Comparison of ENCODE assay signal across 15 mouse cellular contexts in genomic region chr2:160735706-160736310, GRCm38 (mm10). TPM values are rescaled to one million over a fixed set of nuclear protein-coding genes. Genes with fewer than 3 reads are reported as not detected.
DNase-seq lines count a peak whose midpoint lies in the region; ATAC-seq and TF ChIP-seq lines count a peak whose summit lies in the region.
"Had no signal": no experiment of that assay in that cellular context is flagged by ENCODE, and none has a peak within 500 bp of the region (broad histone marks: within the 10 kb centered on the region; RNA-seq: fewer than 3 reads in every experiment).

No protein-coding gene starts in this region.

- peaks cover 78% of the 10 kb centered on the region for H3K4me1 ChIP-seq in forebrain, embryonic 13.5 days
- H3K4me1 ChIP-seq in forebrain, embryonic 10.5 days: peaks cover 69% of the 10 kb centered on the region
- H3K4me1 ChIP-seq in heart, postnatal 0 days (ENCODE audit: control insufficient read depth, insufficient read depth): peaks cover 83% of the 10 kb centered on the region
- peaks cover 87% of the 10 kb centered on the region for H3K4me1 ChIP-seq in neural tube, embryonic 13.5 days (replicated peaks)
- peaks cover 48% of the 10 kb centered on the region for H3K4me1 ChIP-seq in forebrain, embryonic 14.5 days (ENCODE audit: control insufficient read depth, insufficient read depth, low read length)

- H3K9ac ChIP-seq in forebrain, embryonic 13.5 days: no peak overlapping the region
- no peak overlapping the region for H3K9ac ChIP-seq in heart, postnatal 0 days (replicated peaks; ENCODE audit: low read depth, low read length)
- H3K9ac ChIP-seq in neural tube, embryonic 13.5 days: no peak overlapping the region
- no peak overlapping the region for H3K9ac ChIP-seq in forebrain, embryonic 14.5 days (ENCODE audit: low read length)
- H3K9ac ChIP-seq: liver, embryonic 15.5 days; stomach, embryonic 15.5 days had no signal

- 0 out of 2 replicates have a peak overlapping the region, but pooled peaks have one; percentile 5 for H3K4me2 ChIP-seq in forebrain, embryonic 13.5 days
- no peak overlapping the region for H3K4me2 ChIP-seq in heart, postnatal 0 days (ENCODE audit: low read depth, low read length)
- no peak overlapping the region for H3K4me2 ChIP-seq in neural tube, embryonic 13.5 days
- H3K4me2 ChIP-seq in forebrain, embryonic 14.5 days (ENCODE audit: low read length): no peak overlapping the region
- H3K4me2 ChIP-seq: liver, embryonic 15.5 days; stomach, embryonic 15.5 days had no signal

- peaks cover 49% of the 10 kb centered on the region for H3K36me3 ChIP-seq in forebrain, embryonic 13.5 days (ENCODE audit: poor library complexity, severe bottlenecking)
- peaks cover 72% of the 10 kb centered on the region for H3K36me3 ChIP-seq in forebrain, embryonic 10.5 days (replicated peaks)
- peaks cover 9% of the 10 kb centered on the region; the same call in 1 of the 2 replicates for H3K36me3 ChIP-seq in heart, postnatal 0 days (replicated peaks; ENCODE audit: control insufficient read depth, insufficient read depth, low read length)
- peaks cover 60% of the 10 kb centered on the region for H3K36me3 ChIP-seq in neural tube, embryonic 13.5 days
- H3K36me3 ChIP-seq in forebrain, embryonic 14.5 days (ENCODE audit: control insufficient read depth, insufficient read depth, low read length): peaks cover 38% of the 10 kb centered on the region
- H3K36me3 ChIP-seq: liver, embryonic 15.5 days had no signal

- H3K9me3 ChIP-seq in forebrain, embryonic 13.5 days (replicated peaks): no peaks in the 10 kb centered on the region
- H3K9me3 ChIP-seq in forebrain, embryonic 10.5 days: no peaks in the 10 kb centered on the region
- no peaks in the 10 kb centered on the region for H3K9me3 ChIP-seq in heart, postnatal 0 days (replicated peaks; ENCODE audit: control insufficient read depth, low read length)
- H3K9me3 ChIP-seq in neural tube, embryonic 13.5 days: no peaks in the 10 kb centered on the region
- no peaks in the 10 kb centered on the region for H3K9me3 ChIP-seq in forebrain, embryonic 14.5 days (replicated peaks; ENCODE audit: control insufficient read depth, low read length)
- H3K9me3 ChIP-seq: embryonic facial prominence, embryonic 10.5 days; limb, embryonic 10.5 days; liver, embryonic 15.5 days; stomach, embryonic 15.5 days had no signal

- intact Hi-C loops in heart, postnatal 10 days (cut with DNase I): no loop called here

- 97% methylated on average over 5 of the region's 5 CpGs for WGBS in forebrain, embryonic 13.5 days
- 91% methylated on average over 5 of the region's 5 CpGs for WGBS in forebrain, embryonic 10.5 days
- WGBS in heart, postnatal 0 days: 38% methylated on average over 5 of the region's 5 CpGs
- WGBS in neural tube, embryonic 13.5 days: 92% methylated on average over 5 of the region's 5 CpGs
- WGBS in forebrain, embryonic 14.5 days: 95% methylated on average over 5 of the region's 5 CpGs

- TF ChIP-seq CTCF in heart, postnatal 0 days (IDR thresholded peaks at IDR 0.05; ENCODE audit: low read depth): no peak

- no peak for DNase-seq in forebrain, embryonic 10.5 days (ENCODE audit: extremely low spot score, low spot score)
- no peak for DNase-seq in heart, postnatal 0 days (ENCODE audit: low spot score)
- DNase-seq in heart, postnatal 10 days: no peak
- no peak for DNase-seq in neural tube, embryonic 10.5 days (ENCODE audit: extremely low spot score, low spot score)
- no peak for DNase-seq in forebrain, embryonic 14.5 days (ENCODE audit: low spot score)
- DNase-seq: adrenal gland, adult 2 months; cerebellum, adult 9-10 months; right cerebral cortex, postnatal 14 days had no signal

- TF ChIP-seq EP300 in heart, postnatal 0 days (IDR thresholded peaks at IDR 0.05; ENCODE audit: low read depth): no peak

- H3K27me3 ChIP-seq in forebrain, embryonic 13.5 days: no peaks in the 10 kb centered on the region
- H3K27me3 ChIP-seq in forebrain, embryonic 10.5 days (ENCODE audit: poor library complexity, severe bottlenecking): no peaks in the 10 kb centered on the region
- H3K27me3 ChIP-seq in heart, postnatal 0 days (ENCODE audit: control insufficient read depth, insufficient read depth, low read length): no peaks in the 10 kb centered on the region
- no peaks in the 10 kb centered on the region for H3K27me3 ChIP-seq in neural tube, embryonic 13.5 days
- no peaks in the 10 kb centered on the region for H3K27me3 ChIP-seq in forebrain, embryonic 14.5 days (replicated peaks; ENCODE audit: control insufficient read depth, insufficient read depth, low read length)
- H3K27me3 ChIP-seq: stomach, embryonic 15.5 days had no signal

- ATAC-seq in forebrain, embryonic 13.5 days: no peak
- ATAC-seq in heart, postnatal 0 days (ENCODE audit: insufficient read depth, low read depth): no peak
- no peak for ATAC-seq in neural tube, embryonic 13.5 days (ENCODE audit: low read depth)
- peak; percentile 9 for ATAC-seq in inflammation-experienced regulatory T-cells, adult 6 months
- ATAC-seq in forebrain, embryonic 14.5 days: no peak

- no peak overlapping the region for H3K27ac ChIP-seq in forebrain, embryonic 13.5 days
- no peak overlapping the region for H3K27ac ChIP-seq in forebrain, embryonic 10.5 days
- H3K27ac ChIP-seq in heart, postnatal 0 days (ENCODE audit: low read depth): peak overlapping the region; percentile 76
- 0 out of 2 replicates have a peak overlapping the region, but pooled peaks have one; percentile 23 for H3K27ac ChIP-seq in neural tube, embryonic 13.5 days (replicated peaks)
- no peak overlapping the region for H3K27ac ChIP-seq in forebrain, embryonic 14.5 days (ENCODE audit: low read depth, low read length)
- H3K27ac ChIP-seq: embryonic facial prominence, embryonic 10.5 days; limb, embryonic 10.5 days; liver, embryonic 15.5 days; stomach, embryonic 15.5 days had no signal

- no peak overlapping the region for H3K4me3 ChIP-seq in forebrain, embryonic 13.5 days
- H3K4me3 ChIP-seq in forebrain, embryonic 10.5 days: no peak overlapping the region
- H3K4me3 ChIP-seq in heart, postnatal 0 days (ENCODE audit: low read depth, low read length): no peak overlapping the region
- H3K4me3 ChIP-seq in neural tube, embryonic 13.5 days: no peak overlapping the region
- no peak overlapping the region for H3K4me3 ChIP-seq in forebrain, embryonic 14.5 days (ENCODE audit: low read depth, low read length)
- H3K4me3 ChIP-seq: limb, embryonic 10.5 days; liver, embryonic 15.5 days; stomach, embryonic 15.5 days had no signal

RNA-seq across cellular contexts. Expression of gene Plcg1, which starts 4.7 kb away (rescaled TPM):
- 66.8 and 70.1 TPM in 2 replicates for polyA plus RNA-seq in forebrain, embryonic 13.5 days (2015; fragmentation: Nextera tagmentation; extraction: Ambion mirVana)
- 59.3 and 61.7 TPM in 2 replicates for polyA plus RNA-seq in forebrain, embryonic 10.5 days (2016; fragmentation: Nextera tagmentation; extraction: Ambion mirVana)
- 43.9 and 53.4 TPM in 2 replicates for total RNA-seq in heart, postnatal 0 days (2014; rRNA removed; ENCODE audit: low replicate concordance)
- polyA plus RNA-seq in heart, postnatal 0 days (2015; fragmentation: Nextera tagmentation; extraction: Ambion mirVana): 18.3 and 21.6 TPM in 2 replicates
- 10 to 100 TPM; 97.2 to 99.0 TPM for total RNA-seq in heart, postnatal 10 days (2021)
- polyA plus RNA-seq in neural tube, embryonic 13.5 days (2015; fragmentation: Nextera tagmentation; extraction: Ambion mirVana): 67.5 and 68.0 TPM in 2 replicates
- polyA plus RNA-seq in inflammation-experienced regulatory T-cells, adult 6 months (2017; shearing (Covaris generic)): 10 to 100 TPM; 40.1 to 81.0 (median 60.7) TPM
- 40.2 and 48.7 TPM in 2 replicates for polyA plus RNA-seq in forebrain, embryonic 14.5 days (2014; fragmentation: Nextera tagmentation; extraction: Ambion mirVana)

Comparison
In these comparisons a context has a peak if more than half of its experiments do, and no peak if none do; other contexts are left out.
1. H3K27ac ChIP-seq: peak in heart, postnatal 0 days (single experiment) and neural tube, embryonic 13.5 days (single experiment); none in forebrain, embryonic 13.5 days (single experiment), forebrain, embryonic 10.5 days (single experiment) and forebrain, embryonic 14.5 days (single experiment).